Mouse (Mus musculus) ovary, postnatal 10 days (tissue): ENCODE results near the gene Sept6.
"Not testable (repeated sequence)": the region's sequence is repeated elsewhere in the genome, so short reads cannot be mapped to it uniquely, and the experiment has no call there.

Experiments used
- DNase-seq: peaks from one replicate; pipeline ENCODE4 v3.0.0; 2022; ENCODE audit warnings: low spot score

Gene Sept6

GRCm38 (mm10) chrX:36969501-36969900 is 22.1 kb downstream of the Sept6 start:
- DNase-seq = no peak

GRCm38 (mm10) chrX:36956674-36957073 is 34.9 kb downstream of the Sept6 start:
- DNase-seq = no peak

- DNase-seq = no peak
These were observed 50.5 kb downstream of the Sept6 start for GRCm38 (mm10) chrX:36941106-36941505.

GRCm38 (mm10) chrX:36939806-36940413 is 51.7 kb downstream of the Sept6 start:
- DNase-seq = no peak

- DNase-seq = no peak
These were observed 56.1 kb downstream of the Sept6 start for GRCm38 (mm10) chrX:36935326-36935966.

- no peak for DNase-seq
These were observed 61.0 kb downstream of the Sept6 start for GRCm38 (mm10) chrX:36930574-36930973.

GRCm38 (mm10) chrX:36929694-36930093 is 61.9 kb downstream of the Sept6 start:
- DNase-seq = no peak

- no peak for DNase-seq
These were observed 62.8 kb downstream of the Sept6 start for GRCm38 (mm10) chrX:36928791-36929190.

GRCm38 (mm10) chrX:36921346-36921745 is 70.2 kb downstream of the Sept6 start:
- DNase-seq = no peak

GRCm38 (mm10) chrX:36917749-36918148 is 73.8 kb downstream of the Sept6 start:
- no peak for DNase-seq

GRCm38 (mm10) chrX:36911343-36911742 is 80.3 kb downstream of the Sept6 start:
- no peak for DNase-seq

- DNase-seq = no peak
These were observed 85.1 kb downstream of the Sept6 start for GRCm38 (mm10) chrX:36906539-36906938.

- peak; percentile 68 for DNase-seq
These were observed 88.4 kb downstream of the Sept6 start for GRCm38 (mm10) chrX:36903115-36903768.

GRCm38 (mm10) chrX:36902321-36903114 is 89.1 kb downstream of the Sept6 start, which contains the start of gene Nkrf:
Gene Nkrf, minus strand, starts transcription at chrX:36902899.
- DNase-seq = peak; percentile 7

- no peak for DNase-seq
These were observed 89.9 kb downstream of the Sept6 start for GRCm38 (mm10) chrX:36901655-36902054.

- not testable (repeated sequence) for DNase-seq
These were observed 92.7 kb downstream of the Sept6 start for GRCm38 (mm10) chrX:36898931-36899330.

- DNase-seq = no peak
These were observed 106.9 kb downstream of the Sept6 start for GRCm38 (mm10) chrX:36884719-36885118.

GRCm38 (mm10) chrX:36874704-36875128 is 116.9 kb downstream of the Sept6 start:
- no peak for DNase-seq

GRCm38 (mm10) chrX:36874178-36874696 is 117.4 kb downstream of the Sept6 start:
- peak; percentile 72 for DNase-seq

GRCm38 (mm10) chrX:36873765-36874164 is 117.8 kb downstream of the Sept6 start, which contains the start of the genes Ube2a and C330007P06Rik:
Gene Ube2a, plus strand, starts transcription at chrX:36873900.
Gene C330007P06Rik, minus strand, starts transcription at chrX:36874111.
- DNase-seq = no peak

GRCm38 (mm10) chrX:36870372-36870771 is 121.2 kb downstream of the Sept6 start:
- DNase-seq = no peak
